Mouse (Mus musculus) hindbrain, embryonic 11.5 days (tissue): ENCODE data around the gene Ethe1. TPM values are rescaled to one million over a fixed set of nuclear protein-coding genes. Genes with fewer than 3 reads are reported as not detected.

ENCODE experiments used
- ATAC-seq: fragments of 200-750 bp; cut with Nextera tagmentation; 2 replicates; pipeline ENCODE4 v1.8.0; 2017; ENCODE audit warnings: mild to moderate bottlenecking, moderate TSS enrichment, moderate library complexity; ENCODE audit not compliant: low FRiP score
- DNase-seq: peaks from one replicate; pipeline ENCODE4 v3.0.0-alpha.2; 2015; ENCODE audit warnings: low spot score
- H3K27ac ChIP-seq: fragments of 300-500 bp; sonication (generic); 2 replicates; pipeline ENCODE4 v1.5.1; 2014; ENCODE audit warnings: mild to moderate bottlenecking, low read depth, low read length
- H3K27me3 ChIP-seq: fragments of 300-500 bp; sonication (generic); 2 replicates; pipeline ENCODE4 v1.6.1; 2014; ENCODE audit warnings: mild to moderate bottlenecking, low read length, moderate library complexity, mixed read lengths; ENCODE audit not compliant: control insufficient read depth, insufficient read depth
- H3K36me3 ChIP-seq: fragments of 300-500 bp; sonication (generic); 2 replicates; pipeline ENCODE4 v1.6.1; 2014; ENCODE audit warnings: mild to moderate bottlenecking, low read length, moderate library complexity, mixed read lengths; ENCODE audit not compliant: control insufficient read depth, insufficient read depth
- H3K4me1 ChIP-seq: fragments of 300-500 bp; sonication (generic); replicated peaks from 2 replicates; pipeline ENCODE4 v1.6.1; 2014; ENCODE audit warnings: low read length, mixed read lengths; ENCODE audit not compliant: control insufficient read depth, insufficient read depth
- H3K4me2 ChIP-seq: fragments of 300-500 bp; sonication (generic); replicated peaks from 2 replicates; pipeline ENCODE4 v1.6.1; 2014; ENCODE audit warnings: mild to moderate bottlenecking, low read depth, low read length
- H3K4me3 ChIP-seq: fragments of 300-500 bp; sonication (generic); 2 replicates; pipeline ENCODE4 v1.5.1; 2014; ENCODE audit warnings: low read depth, low read length
- H3K9ac ChIP-seq: fragments of 300-500 bp; sonication (generic); 2 replicates; pipeline ENCODE4 v1.6.1; 2014; ENCODE audit warnings: low read depth, low read length
- H3K9me3 ChIP-seq: fragments of 300-500 bp; sonication (generic); 2 replicates; pipeline ENCODE4 v1.6.1; 2016; ENCODE audit warnings: low read length; ENCODE audit not compliant: control insufficient read depth
- WGBS: fragments of 180-500 bp; shearing (Covaris S2); extraction: QIAGEN DNeasy Blood & Tissue Kit; methylation state at CpG from one replicate; pipeline ENCODE4 v1.1.7; 2014; 5-methylcytosine and 5-hydroxymethylcytosine counted together
- polyA plus RNA-seq: library from polyadenylated mRNA; unstranded; fragments of >200 nt; fragmentation: Nextera tagmentation; extraction: Ambion mirVana; gene quantifications from 2 replicates; pipeline ENCODE4 v1.2.1, GENCODE M21; 2014

Ethe1 gene
- polyA plus RNA-seq = 19.8 and 20.6 TPM in 2 replicates

DNA sequence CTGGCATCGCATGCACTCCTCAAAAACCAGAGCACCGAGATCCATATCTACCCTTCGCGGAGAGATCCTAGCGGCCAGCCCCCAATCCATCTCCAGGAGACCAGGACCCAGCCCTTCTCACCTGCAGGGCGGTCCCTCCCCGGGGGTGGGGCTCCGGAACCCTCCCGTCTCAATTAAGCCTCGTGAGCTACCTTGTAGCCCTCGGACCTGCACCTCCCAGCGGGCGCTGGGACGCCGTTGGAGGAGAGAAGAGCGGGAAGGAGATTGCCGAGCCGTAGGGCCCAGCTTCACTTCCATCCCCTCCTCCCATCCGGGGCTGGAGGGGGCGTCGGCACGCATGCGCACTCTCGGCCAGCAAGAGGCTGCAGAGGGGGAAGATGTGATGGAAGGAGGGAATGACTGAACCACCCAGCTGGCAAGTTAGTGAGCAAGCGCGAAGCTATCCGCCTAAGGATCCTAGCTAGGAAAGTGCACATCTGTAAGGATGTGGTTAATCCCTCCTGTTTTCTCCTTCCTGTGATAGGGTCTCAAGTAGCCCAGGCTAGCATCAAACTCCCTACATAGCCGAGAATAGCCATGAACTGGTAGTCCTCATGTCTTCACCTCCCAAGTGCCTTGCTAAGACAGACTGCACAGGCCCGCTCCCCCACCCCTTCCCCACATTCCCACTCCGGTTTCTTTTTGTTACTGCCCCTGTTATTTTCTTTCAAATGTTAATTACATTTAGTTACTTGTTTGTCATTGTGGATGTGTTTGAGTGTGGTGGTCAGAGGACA, at the start of gene Ethe1, which contains the start of gene Zfp575:
TSS of gene Ethe1 (plus strand) at position 214 of the 776 bp plus-strand sequence.
TSS of gene Zfp575 (minus strand) at position 312 of the 776 bp plus-strand sequence.
- no peaks in the 10 kb centered on the region for H3K4me1 ChIP-seq
- peak within 1 kb of the TSS; percentile 59; the same call in 1 of the 2 replicates for H3K9ac ChIP-seq
- DNase-seq = peak; percentile 83
- H3K4me3 ChIP-seq = peak within 1 kb of the TSS; percentile 40
- WGBS = 8% methylated on average over 26 of the region's 30 CpGs
- peak; percentile 61 for ATAC-seq
- no peaks in the 10 kb centered on the region for H3K36me3 ChIP-seq
- peaks cover 26% of the 10 kb centered on the region for H3K27me3 ChIP-seq
- H3K9me3 ChIP-seq = no peaks in the 10 kb centered on the region
- peak within 1 kb of the TSS; percentile 74 for H3K4me2 ChIP-seq
- no peak within 1 kb of the TSS for H3K27ac ChIP-seq

DNA sequence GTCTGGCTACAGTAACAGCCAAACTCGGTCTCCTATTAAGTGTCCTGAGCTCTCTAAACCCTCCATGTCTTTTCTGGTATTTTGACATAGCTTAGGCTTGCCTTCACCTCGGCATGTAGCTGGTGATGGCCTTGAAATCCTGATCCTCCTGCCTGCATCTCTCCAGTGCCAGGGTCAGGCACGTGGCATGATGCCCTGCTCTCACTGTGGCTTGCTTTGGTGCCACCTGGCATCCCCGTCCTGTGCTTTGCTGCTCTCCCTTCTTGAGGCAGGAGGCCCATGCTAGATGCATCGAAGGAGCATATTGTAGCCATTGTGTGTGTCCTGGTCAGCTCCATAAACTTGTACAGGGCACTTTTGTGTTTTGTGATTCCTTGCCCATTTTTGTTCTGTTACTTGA, 49.8 kb upstream of the Ethe1 start:
- Histone ChIP-seq H3K4me1 (peaks cover 6% of the 10 kb centered on the region; the same call in 1 of the 2 replicates), H3K9ac (no peak overlapping the region), H3K9me3 (no peaks in the 10 kb centered on the region), H3K27ac (no peak overlapping the region), H3K36me3 (0 out of 2 replicates have a peak, but pooled peaks cover 3% of the 10 kb centered on the region), H3K4me3 (no peak overlapping the region), H3K27me3 (peaks cover 10% of the 10 kb centered on the region), H3K4me2 (no peak overlapping the region)
- no peak for DNase-seq
- no peak for ATAC-seq
- 88% methylated on average over 5 of the region's 5 CpGs for WGBS

- Histone ChIP-seq H3K27me3 (peaks cover 8% of the 10 kb centered on the region), H3K9ac (no peak overlapping the region), H3K36me3 (0 out of 2 replicates have a peak, but pooled peaks cover 3% of the 10 kb centered on the region), H3K4me1 (peaks cover 6% of the 10 kb centered on the region; the same call in 1 of the 2 replicates), H3K4me2 (no peak overlapping the region), H3K27ac (no peak overlapping the region), H3K9me3 (no peaks in the 10 kb centered on the region), H3K4me3 (no peak overlapping the region)
- WGBS = 55% methylated on average over 5 of the region's 5 CpGs
- DNase-seq (no peak), ATAC-seq (no peak)
Observed at GRCm38 (mm10) chr7:24538154-24538553, 49.2 kb upstream of the Ethe1 start.

GRCm38 (mm10) chr7:24538701-24539100, 48.6 kb upstream of the Ethe1 start:
- ATAC-seq (no peak), DNase-seq (no peak)
- no peak overlapping the region for H3K27ac ChIP-seq
- no peak overlapping the region for H3K4me3 ChIP-seq
- H3K27me3 ChIP-seq = peaks cover 4% of the 10 kb centered on the region; the same call in 1 of the 2 replicates
- no peak overlapping the region for H3K4me2 ChIP-seq
- 81% methylated on average over 5 of the region's 5 CpGs for WGBS
- H3K9me3 ChIP-seq = no peaks in the 10 kb centered on the region
- 0 out of 2 replicates have a peak, but pooled peaks cover 3% of the 10 kb centered on the region for H3K36me3 ChIP-seq
- H3K9ac ChIP-seq = no peak overlapping the region
- peaks cover 4% of the 10 kb centered on the region; the same call in 1 of the 2 replicates for H3K4me1 ChIP-seq

DNA sequence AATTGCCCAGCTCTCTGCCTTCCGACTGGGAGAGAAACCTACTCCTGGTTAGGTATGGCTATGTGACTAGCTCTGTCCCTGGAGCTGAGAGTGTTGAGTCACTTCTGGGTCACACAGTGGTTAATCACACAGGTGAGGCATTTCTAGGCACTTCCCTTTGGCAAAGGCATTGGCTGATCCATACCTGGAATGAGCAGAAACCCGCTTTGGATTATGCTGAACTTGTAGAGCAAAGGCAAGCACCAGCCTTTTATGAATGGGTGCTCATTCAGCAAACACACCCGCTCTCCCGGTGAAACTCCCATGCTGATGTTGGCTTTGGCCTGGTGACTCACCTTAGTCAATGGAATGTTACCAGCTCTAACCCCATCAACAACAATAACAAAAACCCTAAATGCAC, 47.7 kb upstream of the Ethe1 start:
- H3K27me3 ChIP-seq = no peaks in the 10 kb centered on the region
- H3K4me3 ChIP-seq = no peak overlapping the region
- 91% methylated on average over 4 of the region's 4 CpGs for WGBS
- no peak for DNase-seq
- no peak overlapping the region for H3K4me2 ChIP-seq
- no peaks in the 10 kb centered on the region for H3K9me3 ChIP-seq
- no peaks in the 10 kb centered on the region for H3K36me3 ChIP-seq
- H3K9ac ChIP-seq = no peak overlapping the region
- no peak overlapping the region for H3K27ac ChIP-seq
- ATAC-seq = no peak
- no peaks in the 10 kb centered on the region for H3K4me1 ChIP-seq

- ATAC-seq = no peak
- Histone ChIP-seq H3K4me3 (no peak overlapping the region), H3K36me3 (no peaks in the 10 kb centered on the region), H3K4me1 (peaks cover 9% of the 10 kb centered on the region), H3K4me2 (no peak overlapping the region), H3K27me3 (no peaks in the 10 kb centered on the region), H3K9me3 (no peaks in the 10 kb centered on the region), H3K9ac (no peak overlapping the region), H3K27ac (no peak overlapping the region)
- 78% methylated on average over 2 of the region's 2 CpGs for WGBS
- DNase-seq = peak; percentile 20
Observed at GRCm38 (mm10) chr7:24544506-24544905, 42.8 kb upstream of the Ethe1 start.

GRCm38 (mm10) chr7:24546068-24546614, 41.2 kb upstream of the Ethe1 start, which contains the start of the genes Pinlyp and Xrcc1:
Pinlyp (minus strand) TSS chr7:24546118.
Xrcc1 (plus strand) TSS chr7:24546289.
- H3K27me3 ChIP-seq = no peaks in the 10 kb centered on the region
- H3K4me2 ChIP-seq = peak within 1 kb of the TSS; percentile 65
- H3K4me1 ChIP-seq = peaks cover 9% of the 10 kb centered on the region
- H3K9me3 ChIP-seq = no peaks in the 10 kb centered on the region
- 42% methylated on average over 13 of the region's 13 CpGs for WGBS
- peak within 1 kb of the TSS; percentile 77 for H3K9ac ChIP-seq
- peak within 1 kb of the TSS; percentile 83 for H3K4me3 ChIP-seq
- DNase-seq = no peak
- H3K27ac ChIP-seq = peak within 1 kb of the TSS; percentile 42
- no peaks in the 10 kb centered on the region for H3K36me3 ChIP-seq
- peak; percentile 13 for ATAC-seq

DNA sequence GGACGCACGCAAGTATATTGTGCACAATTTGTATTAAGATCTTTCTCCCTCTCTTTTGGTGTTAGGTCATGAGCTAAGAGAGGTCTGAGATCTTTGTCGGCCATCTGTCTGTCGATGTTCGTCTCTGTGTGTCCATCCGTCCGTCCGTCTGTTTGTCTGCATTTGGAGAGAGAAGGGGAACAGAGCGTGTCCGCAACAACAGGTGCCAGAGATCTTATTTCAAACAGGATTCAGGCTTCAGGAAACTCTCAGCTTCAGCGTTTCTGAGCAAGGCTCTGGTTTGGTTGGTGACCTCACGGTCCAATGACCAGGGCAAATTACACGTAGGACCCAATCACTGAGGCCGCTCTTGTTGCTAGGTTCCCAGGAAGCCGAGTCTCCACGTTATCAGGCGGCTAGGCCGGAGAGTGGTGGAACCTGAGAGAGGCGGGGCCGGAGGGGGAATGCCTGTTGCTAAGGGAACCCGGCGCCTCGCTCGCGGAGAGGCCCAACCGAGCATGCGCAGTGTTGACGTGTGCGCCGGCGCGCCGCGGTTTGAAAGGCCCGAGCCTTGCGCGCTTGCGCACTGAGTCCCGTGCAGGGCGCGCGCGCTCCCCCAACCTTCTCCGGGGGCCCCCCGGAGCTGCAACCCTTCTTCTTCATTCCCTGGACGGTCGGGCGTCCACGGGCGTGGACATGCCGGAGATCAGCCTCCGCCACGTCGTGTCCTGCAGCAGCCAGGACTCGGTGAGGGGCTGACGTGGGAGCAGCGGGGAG, 40.5 kb upstream of the Ethe1 start:
- Histone ChIP-seq H3K9me3 (no peaks in the 10 kb centered on the region), H3K9ac (peak overlapping the region; percentile 77), H3K27me3 (no peaks in the 10 kb centered on the region), H3K4me2 (peak overlapping the region; percentile 65), H3K27ac (peak overlapping the region; percentile 42), H3K4me3 (peak overlapping the region; percentile 83), H3K36me3 (no peaks in the 10 kb centered on the region), H3K4me1 (peaks cover 9% of the 10 kb centered on the region)
- DNase-seq (peak; percentile 100), ATAC-seq (peak; percentile 98)
- WGBS = under 1% methylated on average over 57 of the region's 57 CpGs
